Mouse (Mus musculus): ENCODE results near the gene Lag3.

DNA sequence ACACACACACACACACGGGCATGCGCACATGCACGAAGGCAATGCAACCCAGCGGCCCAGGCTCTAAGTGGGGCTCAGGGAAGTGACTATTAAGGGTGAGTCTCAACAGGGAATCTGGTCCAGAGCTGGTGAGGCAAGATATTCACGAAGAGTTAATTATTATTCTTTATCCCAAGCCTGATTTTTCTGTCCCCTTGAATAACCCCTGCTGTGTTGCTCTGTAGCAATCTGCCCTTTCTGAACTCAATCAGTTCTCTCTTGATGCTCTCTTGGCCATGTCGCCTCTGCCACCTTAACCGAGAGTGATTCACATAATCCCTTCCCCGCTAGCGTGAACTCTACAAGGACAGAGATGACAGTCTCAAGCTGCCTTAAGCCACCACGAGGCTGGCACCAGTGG lies 28.2 kb downstream of the Lag3 start:
- TF ChIP-seq CTCF (IDR thresholded peaks at IDR 0.05; ENCODE audit: extremely low read depth, insufficient read length, insufficient replicate concordance, low read depth, low read length) (no peak), POLR2A (IDR thresholded peaks at IDR 0.05; ENCODE audit: low read depth, low read length) (no peak)
